Mouse (Mus musculus): ENCODE results near the gene Cacna1c. TPM values are rescaled to one million over a fixed set of nuclear protein-coding genes. Genes with fewer than 3 reads are reported as not detected.

Cacna1c gene
- polyA plus RNA-seq, 1 experiment from 2014 or later = 4.0 TPM

- H3K27ac ChIP-seq (ENCODE audit: low read depth, low read length) = peak overlapping the region; percentile 72
- H3K9me3 ChIP-seq (ENCODE audit: control insufficient read depth, low read length) = no peaks in the 10 kb centered on the region
- ATAC-seq (ENCODE audit: low FRiP score) = peak; percentile 79
- 27% methylated on average over 8 of the region's 8 CpGs for WGBS
- 0 out of 2 replicates have a peak, but pooled peaks cover 2% of the 10 kb centered on the region for H3K36me3 ChIP-seq (ENCODE audit: control insufficient read depth, insufficient read depth, low read length)
- no peak overlapping the region for H3K4me3 ChIP-seq (ENCODE audit: low read depth, low read length)
- H3K4me2 ChIP-seq (replicated peaks; ENCODE audit: low read depth, low read length) = 0 out of 2 replicates have a peak overlapping the region, but pooled peaks have one; percentile 11
- DNase-seq (ENCODE audit: low spot score) = peak; percentile 34
- H3K9ac ChIP-seq (ENCODE audit: low read depth, low read length) = no peak overlapping the region
- H3K27me3 ChIP-seq (ENCODE audit: control insufficient read depth, insufficient read depth, low read length) = no peaks in the 10 kb centered on the region
- H3K4me1 ChIP-seq (replicated peaks; ENCODE audit: control insufficient read depth, insufficient read depth, low read length) = no peaks in the 10 kb centered on the region; the same call in 1 of the 2 replicates
These were observed 3.2 kb upstream of the Cacna1c start for GRCm38 (mm10) chr6:119199274-119199879.

- Histone ChIP-seq H3K36me3 (ENCODE audit: control insufficient read depth, insufficient read depth, low read length) (0 out of 2 replicates have a peak, but pooled peaks cover 2% of the 10 kb centered on the region), H3K4me3 (ENCODE audit: low read depth, low read length) (no peak overlapping the region), H3K9me3 (ENCODE audit: control insufficient read depth, low read length) (no peaks in the 10 kb centered on the region), H3K9ac (ENCODE audit: low read depth, low read length) (no peak overlapping the region), H3K4me1 (replicated peaks; ENCODE audit: control insufficient read depth, insufficient read depth, low read length) (no peaks in the 10 kb centered on the region; the same call in 1 of the 2 replicates), H3K27me3 (ENCODE audit: control insufficient read depth, insufficient read depth, low read length) (no peaks in the 10 kb centered on the region), H3K4me2 (replicated peaks; ENCODE audit: low read depth, low read length) (0 out of 2 replicates have a peak overlapping the region, but pooled peaks have one; percentile 11), H3K27ac (ENCODE audit: low read depth, low read length) (peak overlapping the region; percentile 72)
- DNase-seq (ENCODE audit: low spot score) (peak; percentile 27), ATAC-seq (ENCODE audit: low FRiP score) (peak; percentile 86)
- WGBS = 43% methylated on average over 15 of the region's 15 CpGs
These were observed 2.5 kb upstream of the Cacna1c start for GRCm38 (mm10) chr6:119198534-119199273.

DNA sequence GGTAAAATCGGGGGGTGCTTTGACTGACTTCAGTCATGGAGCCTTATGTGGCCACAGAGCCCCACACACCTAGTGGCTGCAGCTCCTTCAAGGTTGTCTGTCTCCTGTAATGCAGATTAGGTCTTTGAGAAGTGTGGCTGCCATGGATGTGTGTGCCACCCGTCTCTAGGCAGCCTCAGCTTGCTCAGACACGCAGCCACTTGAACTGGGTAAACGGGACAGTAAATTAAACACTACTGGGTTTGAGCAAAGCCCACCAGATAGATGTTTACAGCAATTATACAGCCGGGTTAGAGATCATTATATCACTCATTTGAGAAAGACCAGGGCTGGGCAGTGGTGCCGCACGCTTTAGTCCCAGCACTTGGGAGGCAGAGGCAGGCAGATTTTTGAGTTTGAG lies 1.6 kb downstream of the Cacna1c start:
- no peak for ATAC-seq (ENCODE audit: low FRiP score)
- H3K27me3 ChIP-seq (ENCODE audit: control insufficient read depth, insufficient read depth, low read length) = no peaks in the 10 kb centered on the region
- no peak overlapping the region for H3K9ac ChIP-seq (ENCODE audit: low read depth, low read length)
- no peaks in the 10 kb centered on the region for H3K9me3 ChIP-seq (ENCODE audit: control insufficient read depth, low read length)
- 85% methylated on average over 7 of the region's 7 CpGs for WGBS
- H3K4me2 ChIP-seq (replicated peaks; ENCODE audit: low read depth, low read length) = no peak overlapping the region
- H3K4me1 ChIP-seq (replicated peaks; ENCODE audit: control insufficient read depth, insufficient read depth, low read length) = no peaks in the 10 kb centered on the region; the same call in 1 of the 2 replicates
- H3K27ac ChIP-seq (ENCODE audit: low read depth, low read length) = no peak overlapping the region
- H3K36me3 ChIP-seq (ENCODE audit: control insufficient read depth, insufficient read depth, low read length) = no peaks in the 10 kb centered on the region
- H3K4me3 ChIP-seq (ENCODE audit: low read depth, low read length) = no peak overlapping the region
- DNase-seq (ENCODE audit: low spot score) = no peak

DNA sequence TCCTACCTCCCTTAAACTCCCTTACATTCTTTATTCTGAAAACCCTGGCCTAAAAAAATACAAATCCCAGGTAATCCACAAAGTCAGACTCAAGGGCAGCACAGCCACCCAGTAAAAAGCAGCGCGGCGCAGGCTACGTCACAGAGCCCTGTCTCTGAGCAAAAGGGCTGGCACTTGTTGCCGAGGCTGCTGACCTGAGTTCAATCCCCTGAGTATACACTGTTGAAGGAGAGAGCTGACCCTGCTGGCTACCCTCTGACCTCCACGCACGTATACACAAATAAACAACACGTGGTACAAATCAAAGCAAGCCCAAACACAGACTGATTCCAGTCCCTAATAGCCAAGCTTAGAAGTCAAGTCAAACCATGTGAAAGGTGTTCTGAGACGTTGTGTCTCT lies 2.1 kb downstream of the Cacna1c start:
- no peak overlapping the region for H3K27ac ChIP-seq (ENCODE audit: low read depth, low read length)
- no peaks in the 10 kb centered on the region; the same call in 1 of the 2 replicates for H3K4me1 ChIP-seq (replicated peaks; ENCODE audit: control insufficient read depth, insufficient read depth, low read length)
- no peak overlapping the region for H3K4me2 ChIP-seq (replicated peaks; ENCODE audit: low read depth, low read length)
- ATAC-seq (ENCODE audit: low FRiP score) = no peak
- no peaks in the 10 kb centered on the region for H3K36me3 ChIP-seq (ENCODE audit: control insufficient read depth, insufficient read depth, low read length)
- DNase-seq (ENCODE audit: low spot score) = no peak
- no peaks in the 10 kb centered on the region for H3K9me3 ChIP-seq (ENCODE audit: control insufficient read depth, low read length)
- 78% methylated on average over 9 of the region's 9 CpGs for WGBS
- no peaks in the 10 kb centered on the region for H3K27me3 ChIP-seq (ENCODE audit: control insufficient read depth, insufficient read depth, low read length)
- H3K9ac ChIP-seq (ENCODE audit: low read depth, low read length) = no peak overlapping the region
- no peak overlapping the region for H3K4me3 ChIP-seq (ENCODE audit: low read depth, low read length)

GRCm38 (mm10) chr6:119193571-119194154 lies 2.6 kb downstream of the Cacna1c start:
- DNase-seq (ENCODE audit: low spot score) (no peak), ATAC-seq (ENCODE audit: low FRiP score) (no peak)
- Histone ChIP-seq H3K27ac (ENCODE audit: low read depth, low read length) (no peak overlapping the region), H3K9me3 (ENCODE audit: control insufficient read depth, low read length) (no peaks in the 10 kb centered on the region), H3K27me3 (ENCODE audit: control insufficient read depth, insufficient read depth, low read length) (no peaks in the 10 kb centered on the region), H3K9ac (ENCODE audit: low read depth, low read length) (no peak overlapping the region), H3K4me3 (ENCODE audit: low read depth, low read length) (no peak overlapping the region), H3K4me2 (replicated peaks; ENCODE audit: low read depth, low read length) (no peak overlapping the region), H3K4me1 (replicated peaks; ENCODE audit: control insufficient read depth, insufficient read depth, low read length) (no peaks in the 10 kb centered on the region; the same call in 1 of the 2 replicates), H3K36me3 (ENCODE audit: control insufficient read depth, insufficient read depth, low read length) (no peaks in the 10 kb centered on the region)
- WGBS = 88% methylated on average over 15 of the region's 15 CpGs

- Histone ChIP-seq H3K9ac (ENCODE audit: low read depth, low read length) (no peak overlapping the region), H3K27me3 (ENCODE audit: control insufficient read depth, insufficient read depth, low read length) (no peaks in the 10 kb centered on the region), H3K36me3 (ENCODE audit: control insufficient read depth, insufficient read depth, low read length) (no peaks in the 10 kb centered on the region), H3K4me1 (replicated peaks; ENCODE audit: control insufficient read depth, insufficient read depth, low read length) (no peaks in the 10 kb centered on the region), H3K27ac (ENCODE audit: low read depth, low read length) (no peak overlapping the region), H3K9me3 (ENCODE audit: control insufficient read depth, low read length) (no peaks in the 10 kb centered on the region), H3K4me2 (replicated peaks; ENCODE audit: low read depth, low read length) (no peak overlapping the region), H3K4me3 (ENCODE audit: low read depth, low read length) (no peak overlapping the region)
- DNase-seq (ENCODE audit: low spot score) = no peak
- ATAC-seq (ENCODE audit: low FRiP score) = no peak
- 92% methylated on average over 4 of the region's 4 CpGs for WGBS
These were observed 4.7 kb downstream of the Cacna1c start for GRCm38 (mm10) chr6:119191478-119191877.

DNA sequence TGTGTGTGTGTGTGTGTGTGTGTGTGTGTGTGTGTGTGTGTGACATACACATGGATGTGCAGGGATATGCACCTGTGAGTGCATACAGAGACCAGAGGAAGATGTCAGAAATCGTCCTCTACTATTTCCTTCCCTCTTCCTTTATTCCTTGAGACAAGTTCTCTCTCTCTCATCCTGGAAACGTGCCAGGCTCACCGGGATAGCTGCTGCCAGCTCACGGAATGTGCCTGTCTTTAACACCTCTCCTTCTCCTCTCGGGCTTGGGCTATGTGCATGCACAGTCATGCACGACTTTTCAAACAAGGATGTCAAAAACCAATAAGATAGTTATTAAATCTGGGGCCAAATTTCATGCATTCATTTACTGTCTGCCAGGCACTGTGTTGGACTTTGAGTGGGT lies 8.6 kb downstream of the Cacna1c start:
- WGBS = 88% methylated on average over 6 of the region's 6 CpGs
- Histone ChIP-seq H3K9ac (ENCODE audit: low read depth, low read length) (no peak overlapping the region), H3K4me2 (replicated peaks; ENCODE audit: low read depth, low read length) (no peak overlapping the region), H3K27ac (ENCODE audit: low read depth, low read length) (no peak overlapping the region), H3K4me1 (replicated peaks; ENCODE audit: control insufficient read depth, insufficient read depth, low read length) (no peaks in the 10 kb centered on the region), H3K27me3 (ENCODE audit: control insufficient read depth, insufficient read depth, low read length) (no peaks in the 10 kb centered on the region), H3K4me3 (ENCODE audit: low read depth, low read length) (no peak overlapping the region), H3K36me3 (ENCODE audit: control insufficient read depth, insufficient read depth, low read length) (no peaks in the 10 kb centered on the region), H3K9me3 (ENCODE audit: control insufficient read depth, low read length) (no peaks in the 10 kb centered on the region)
- ATAC-seq (ENCODE audit: low FRiP score) = no peak
- DNase-seq (ENCODE audit: low spot score) = no peak

DNA sequence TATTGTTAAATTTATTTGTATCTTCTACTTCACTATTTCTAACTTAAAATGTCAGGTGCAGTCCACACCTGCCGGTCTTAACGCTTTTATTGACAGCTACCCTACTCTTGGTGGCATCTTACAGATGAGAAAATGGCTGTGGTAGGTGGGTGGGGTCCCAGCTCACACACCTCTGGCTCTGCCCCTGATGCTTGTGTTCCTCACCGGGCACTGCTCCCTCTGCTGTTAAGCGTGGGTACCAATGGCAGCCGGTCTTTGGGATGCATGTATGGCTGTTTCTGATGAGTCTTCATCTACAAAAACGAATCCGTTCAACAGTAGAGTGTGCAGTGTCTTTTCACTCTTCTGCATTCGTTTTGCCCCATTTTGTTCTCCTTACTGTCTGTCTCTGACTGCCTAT lies 9.6 kb downstream of the Cacna1c start:
- no peaks in the 10 kb centered on the region for H3K27me3 ChIP-seq (ENCODE audit: control insufficient read depth, insufficient read depth, low read length)
- H3K4me3 ChIP-seq (ENCODE audit: low read depth, low read length) = no peak overlapping the region
- no peak overlapping the region for H3K27ac ChIP-seq (ENCODE audit: low read depth, low read length)
- ATAC-seq (ENCODE audit: low FRiP score) = no peak
- no peaks in the 10 kb centered on the region for H3K9me3 ChIP-seq (ENCODE audit: control insufficient read depth, low read length)
- no peaks in the 10 kb centered on the region for H3K36me3 ChIP-seq (ENCODE audit: control insufficient read depth, insufficient read depth, low read length)
- whole genome bisulfite sequencing = 66% methylated on average over 8 of the region's 8 CpGs
- DNase-seq (ENCODE audit: low spot score) = peak; percentile 16
- no peaks in the 10 kb centered on the region for H3K4me1 ChIP-seq (replicated peaks; ENCODE audit: control insufficient read depth, insufficient read depth, low read length)
- no peak overlapping the region for H3K9ac ChIP-seq (ENCODE audit: low read depth, low read length)
- no peak overlapping the region for H3K4me2 ChIP-seq (replicated peaks; ENCODE audit: low read depth, low read length)

Data from hindbrain, embryonic 11.5 days (tissue).